Mouse (Mus musculus): ENCODE results near the gene Pcyt2. TPM values are rescaled to one million over a fixed set of nuclear protein-coding genes. Genes with fewer than 3 reads are reported as not detected.
A peak's percentile ranks its signal among the peaks of the same experiment; 100 is the strongest.

The Pcyt2 gene
- polyA plus RNA-seq, 1 experiment from 2014 or later, result 167 TPM

- H3K27ac ChIP-seq (replicated peaks), result no peak overlapping the region
- no peak overlapping the region for H3K9ac ChIP-seq
- no peaks in the 10 kb centered on the region for H3K9me3 ChIP-seq
- peaks cover 66% of the 10 kb centered on the region for H3K36me3 ChIP-seq
- no peak overlapping the region for H3K4me2 ChIP-seq
- no peaks in the 10 kb centered on the region for H3K27me3 ChIP-seq
- H3K4me1 ChIP-seq (replicated peaks), result peaks cover 26% of the 10 kb centered on the region
- ATAC-seq (ENCODE audit: low read depth), result no peak
- 94% methylated on average over 6 of the region's 6 CpGs for WGBS
- no peak overlapping the region for H3K4me3 ChIP-seq
These were observed 5.1 kb upstream of the Pcyt2 start for GRCm38 (mm10) chr11:120622805-120623204.

GRCm38 (mm10) chr11:120620195-120620594 lies 2.5 kb upstream of the Pcyt2 start:
- 93% methylated on average over 14 of the region's 14 CpGs for WGBS
- no peak overlapping the region for H3K4me3 ChIP-seq
- peaks cover 57% of the 10 kb centered on the region for H3K36me3 ChIP-seq
- no peak for ATAC-seq (ENCODE audit: low read depth)
- no peak overlapping the region for H3K4me2 ChIP-seq
- H3K4me1 ChIP-seq (replicated peaks), result peaks cover 40% of the 10 kb centered on the region
- no peak overlapping the region for H3K27ac ChIP-seq (replicated peaks)
- no peak overlapping the region for H3K9ac ChIP-seq
- H3K9me3 ChIP-seq, result no peaks in the 10 kb centered on the region
- no peaks in the 10 kb centered on the region for H3K27me3 ChIP-seq

- no peak for ATAC-seq (ENCODE audit: low read depth)
- peak overlapping the region; percentile 63; the same call in 1 of the 2 replicates for H3K4me3 ChIP-seq
- no peaks in the 10 kb centered on the region for H3K27me3 ChIP-seq
- 92% methylated on average over 25 of the region's 25 CpGs for WGBS
- H3K27ac ChIP-seq (replicated peaks), result 0 out of 2 replicates have a peak overlapping the region, but pooled peaks have one; percentile 42
- H3K4me1 ChIP-seq (replicated peaks), result peaks cover 35% of the 10 kb centered on the region
- no peak overlapping the region for H3K4me2 ChIP-seq
- H3K36me3 ChIP-seq, result peaks cover 65% of the 10 kb centered on the region
- H3K9ac ChIP-seq, result no peak overlapping the region
- H3K9me3 ChIP-seq, result no peaks in the 10 kb centered on the region
These were observed 1.1 kb upstream of the Pcyt2 start for GRCm38 (mm10) chr11:120618619-120619535.

GRCm38 (mm10) chr11:120616617-120617294 lies 980 bp downstream of the Pcyt2 start:
- no peaks in the 10 kb centered on the region for H3K27me3 ChIP-seq
- H3K4me1 ChIP-seq (replicated peaks), result peaks cover 29% of the 10 kb centered on the region
- H3K4me2 ChIP-seq, result peak overlapping the region; percentile 65
- peaks cover 69% of the 10 kb centered on the region for H3K36me3 ChIP-seq
- WGBS, result 58% methylated on average over 4 of the region's 4 CpGs
- H3K9me3 ChIP-seq, result no peaks in the 10 kb centered on the region
- H3K4me3 ChIP-seq, result peak overlapping the region; percentile 63
- peak overlapping the region; percentile 81 for H3K27ac ChIP-seq (replicated peaks)
- ATAC-seq (ENCODE audit: low read depth), result no peak
- peak overlapping the region; percentile 81 for H3K9ac ChIP-seq

GRCm38 (mm10) chr11:120615606-120616203 lies 2.0 kb downstream of the Pcyt2 start:
- Histone ChIP-seq H3K27me3 (no peaks in the 10 kb centered on the region), H3K9ac (0 out of 2 replicates have a peak overlapping the region, but pooled peaks have one; percentile 34), H3K4me1 (replicated peaks) (peaks cover 29% of the 10 kb centered on the region), H3K36me3 (peaks cover 69% of the 10 kb centered on the region), H3K4me3 (no peak overlapping the region), H3K4me2 (0 out of 2 replicates have a peak overlapping the region, but pooled peaks have one; percentile 5), H3K27ac (replicated peaks) (no peak overlapping the region), H3K9me3 (no peaks in the 10 kb centered on the region)
- 87% methylated on average over 11 of the region's 11 CpGs for WGBS
- ATAC-seq (ENCODE audit: low read depth), result no peak

GRCm38 (mm10) chr11:120615167-120615566 lies 2.6 kb downstream of the Pcyt2 start:
- Histone ChIP-seq H3K4me3 (no peak overlapping the region), H3K36me3 (peaks cover 69% of the 10 kb centered on the region), H3K9ac (0 out of 2 replicates have a peak overlapping the region, but pooled peaks have one; percentile 34), H3K4me1 (replicated peaks) (peaks cover 29% of the 10 kb centered on the region), H3K9me3 (no peaks in the 10 kb centered on the region), H3K27ac (replicated peaks) (no peak overlapping the region), H3K4me2 (no peak overlapping the region), H3K27me3 (no peaks in the 10 kb centered on the region)
- WGBS, result 92% methylated on average over 6 of the region's 6 CpGs
- ATAC-seq (ENCODE audit: low read depth), result no peak

- Histone ChIP-seq H3K9ac (no peak overlapping the region), H3K9me3 (no peaks in the 10 kb centered on the region), H3K4me2 (no peak overlapping the region), H3K27ac (replicated peaks) (no peak overlapping the region), H3K36me3 (peaks cover 63% of the 10 kb centered on the region), H3K4me3 (no peak overlapping the region), H3K4me1 (replicated peaks) (peaks cover 33% of the 10 kb centered on the region), H3K27me3 (peaks cover 9% of the 10 kb centered on the region)
- ATAC-seq (ENCODE audit: low read depth), result no peak
- WGBS, result 66% methylated on average over 8 of the region's 8 CpGs
These were observed 3.8 kb downstream of the Pcyt2 start for GRCm38 (mm10) chr11:120613976-120614375.

- Histone ChIP-seq H3K27me3 (peaks cover 13% of the 10 kb centered on the region), H3K27ac (replicated peaks) (no peak overlapping the region), H3K4me2 (no peak overlapping the region), H3K4me3 (no peak overlapping the region), H3K9ac (no peak overlapping the region), H3K36me3 (peaks cover 58% of the 10 kb centered on the region), H3K4me1 (replicated peaks) (peaks cover 38% of the 10 kb centered on the region), H3K9me3 (no peaks in the 10 kb centered on the region)
- 86% methylated on average over 10 of the region's 10 CpGs for WGBS
- no peak for ATAC-seq (ENCODE audit: low read depth)
These were observed 4.2 kb downstream of the Pcyt2 start for GRCm38 (mm10) chr11:120613481-120613972.

- ATAC-seq (ENCODE audit: low read depth), result no peak
- no peak overlapping the region for H3K4me2 ChIP-seq
- peaks cover 53% of the 10 kb centered on the region for H3K36me3 ChIP-seq
- no peak overlapping the region for H3K4me3 ChIP-seq
- H3K9ac ChIP-seq, result no peak overlapping the region
- WGBS, result 55% methylated on average over 6 of the region's 6 CpGs
- H3K27ac ChIP-seq (replicated peaks), result no peak overlapping the region
- peaks cover 40% of the 10 kb centered on the region for H3K4me1 ChIP-seq (replicated peaks)
- H3K27me3 ChIP-seq, result peaks cover 13% of the 10 kb centered on the region
- H3K9me3 ChIP-seq, result no peaks in the 10 kb centered on the region
These were observed 5.0 kb downstream of the Pcyt2 start for GRCm38 (mm10) chr11:120612763-120613162.

GRCm38 (mm10) chr11:120610477-120611046 lies 7.2 kb downstream of the Pcyt2 start:
- peaks cover 16% of the 10 kb centered on the region for H3K27me3 ChIP-seq
- 88% methylated on average over 9 of the region's 9 CpGs for WGBS
- H3K9me3 ChIP-seq, result no peaks in the 10 kb centered on the region
- ATAC-seq (ENCODE audit: low read depth), result no peak
- H3K27ac ChIP-seq (replicated peaks), result no peak overlapping the region
- no peak overlapping the region for H3K4me3 ChIP-seq
- peaks cover 25% of the 10 kb centered on the region for H3K4me1 ChIP-seq (replicated peaks)
- H3K9ac ChIP-seq, result no peak overlapping the region
- H3K4me2 ChIP-seq, result no peak overlapping the region
- H3K36me3 ChIP-seq, result peaks cover 69% of the 10 kb centered on the region

GRCm38 (mm10) chr11:120609250-120609649 lies 8.5 kb downstream of the Pcyt2 start:
- H3K27ac ChIP-seq (replicated peaks), result no peak overlapping the region
- ATAC-seq (ENCODE audit: low read depth), result no peak
- no peak overlapping the region for H3K4me3 ChIP-seq
- peaks cover 74% of the 10 kb centered on the region for H3K36me3 ChIP-seq
- no peaks in the 10 kb centered on the region for H3K9me3 ChIP-seq
- H3K27me3 ChIP-seq, result peaks cover 16% of the 10 kb centered on the region
- 44% methylated on average over 8 of the region's 8 CpGs for WGBS
- H3K4me2 ChIP-seq, result no peak overlapping the region
- peak overlapping the region; percentile 62; the same call in 1 of the 2 replicates for H3K9ac ChIP-seq
- peaks cover 18% of the 10 kb centered on the region for H3K4me1 ChIP-seq (replicated peaks)
